Mouse (Mus musculus): ENCODE results near the gene Clic3. TPM values are rescaled to one million over a fixed set of nuclear protein-coding genes. Genes with fewer than 3 reads are reported as not detected.

The Clic3 gene
- polyA plus RNA-seq, 1 experiment from 2014 or later = 0.57 TPM

- DNase-seq (ENCODE audit: extremely low spot score, low spot score) = no peak
- Histone ChIP-seq H3K36me3 (replicated peaks) (peaks cover 6% of the 10 kb centered on the region), H3K4me1 (peaks cover 27% of the 10 kb centered on the region), H3K9me3 (no peaks in the 10 kb centered on the region), H3K4me3 (no peak overlapping the region), H3K27ac (no peak overlapping the region), H3K27me3 (ENCODE audit: poor library complexity, severe bottlenecking) (no peaks in the 10 kb centered on the region)
- WGBS = 86% methylated on average over 9 of the region's 9 CpGs
Measured at GRCm38 (mm10) chr2:25457022-25457896, 621 bp downstream of the Clic3 start.

- Histone ChIP-seq H3K4me1 (peaks cover 27% of the 10 kb centered on the region), H3K36me3 (replicated peaks) (peaks cover 6% of the 10 kb centered on the region), H3K27me3 (ENCODE audit: poor library complexity, severe bottlenecking) (no peaks in the 10 kb centered on the region), H3K27ac (no peak overlapping the region), H3K4me3 (no peak overlapping the region), H3K9me3 (no peaks in the 10 kb centered on the region)
- 81% methylated on average over 5 of the region's 5 CpGs for WGBS
- no peak for DNase-seq (ENCODE audit: extremely low spot score, low spot score)
Measured at GRCm38 (mm10) chr2:25458911-25459310, 2.3 kb downstream of the Clic3 start.

- Histone ChIP-seq H3K27me3 (ENCODE audit: poor library complexity, severe bottlenecking) (no peaks in the 10 kb centered on the region), H3K36me3 (replicated peaks) (peaks cover 6% of the 10 kb centered on the region), H3K27ac (peak overlapping the region; percentile 91), H3K4me3 (peak overlapping the region; percentile 83), H3K4me1 (peaks cover 28% of the 10 kb centered on the region), H3K9me3 (no peaks in the 10 kb centered on the region)
- DNase-seq (ENCODE audit: extremely low spot score, low spot score) = no peak
- WGBS = 32% methylated on average over 5 of the region's 5 CpGs
Measured at GRCm38 (mm10) chr2:25460135-25460534, 3.5 kb downstream of the Clic3 start.

GRCm38 (mm10) chr2:25460551-25461309 is 4.1 kb downstream of the Clic3 start, which contains the start of gene Paxx:
Gene Paxx, minus strand, starts transcription at chr2:25461094.
- Histone ChIP-seq H3K36me3 (replicated peaks) (peaks cover 6% of the 10 kb centered on the region), H3K9me3 (no peaks in the 10 kb centered on the region), H3K27me3 (ENCODE audit: poor library complexity, severe bottlenecking) (no peaks in the 10 kb centered on the region), H3K4me3 (peak within 1 kb of the TSS; percentile 83), H3K4me1 (peaks cover 34% of the 10 kb centered on the region), H3K27ac (peak within 1 kb of the TSS; percentile 91)
- DNase-seq (ENCODE audit: extremely low spot score, low spot score) = peak; percentile 88
- under 1% methylated on average over 48 of the region's 48 CpGs for WGBS

- Histone ChIP-seq H3K9me3 (no peaks in the 10 kb centered on the region), H3K27me3 (ENCODE audit: poor library complexity, severe bottlenecking) (no peaks in the 10 kb centered on the region), H3K4me1 (peaks cover 40% of the 10 kb centered on the region), H3K36me3 (replicated peaks) (peaks cover 6% of the 10 kb centered on the region), H3K27ac (peak overlapping the region; percentile 91), H3K4me3 (peak overlapping the region; percentile 83)
- 28% methylated on average over 3 of the region's 3 CpGs for WGBS
- no peak for DNase-seq (ENCODE audit: extremely low spot score, low spot score)
Measured at GRCm38 (mm10) chr2:25461407-25461806, 4.8 kb downstream of the Clic3 start.

GRCm38 (mm10) chr2:25463630-25464029 is 7.0 kb downstream of the Clic3 start:
- 84% methylated on average over 3 of the region's 3 CpGs for WGBS
- no peaks in the 10 kb centered on the region for H3K27me3 ChIP-seq (ENCODE audit: poor library complexity, severe bottlenecking)
- H3K9me3 ChIP-seq = no peaks in the 10 kb centered on the region
- H3K27ac ChIP-seq = no peak overlapping the region
- H3K4me3 ChIP-seq = no peak overlapping the region
- H3K4me1 ChIP-seq = peaks cover 58% of the 10 kb centered on the region
- peaks cover 6% of the 10 kb centered on the region for H3K36me3 ChIP-seq (replicated peaks)
- DNase-seq (ENCODE audit: extremely low spot score, low spot score) = no peak

- no peaks in the 10 kb centered on the region for H3K9me3 ChIP-seq
- DNase-seq (ENCODE audit: extremely low spot score, low spot score) = no peak
- H3K4me1 ChIP-seq = peaks cover 42% of the 10 kb centered on the region
- no peaks in the 10 kb centered on the region; the same call in 1 of the 2 replicates for H3K27me3 ChIP-seq (ENCODE audit: poor library complexity, severe bottlenecking)
- H3K27ac ChIP-seq = peak overlapping the region; percentile 56
- WGBS = 94% methylated on average over 2 of the region's 2 CpGs
- no peak overlapping the region for H3K4me3 ChIP-seq
- H3K36me3 ChIP-seq (replicated peaks) = no peaks in the 10 kb centered on the region
Measured at GRCm38 (mm10) chr2:25465256-25465655, 8.6 kb downstream of the Clic3 start.

GRCm38 (mm10) chr2:25465816-25466635 is 9.4 kb downstream of the Clic3 start:
- no peaks in the 10 kb centered on the region for H3K9me3 ChIP-seq
- H3K27ac ChIP-seq = peak overlapping the region; percentile 56
- 44% methylated on average over 10 of the region's 10 CpGs for WGBS
- no peaks in the 10 kb centered on the region; the same call in 1 of the 2 replicates for H3K27me3 ChIP-seq (ENCODE audit: poor library complexity, severe bottlenecking)
- no peaks in the 10 kb centered on the region for H3K36me3 ChIP-seq (replicated peaks)
- DNase-seq (ENCODE audit: extremely low spot score, low spot score) = no peak
- H3K4me3 ChIP-seq = no peak overlapping the region
- peaks cover 37% of the 10 kb centered on the region for H3K4me1 ChIP-seq

GRCm38 (mm10) chr2:25467606-25468303 is 11.1 kb downstream of the Clic3 start:
- Histone ChIP-seq H3K4me1 (peaks cover 31% of the 10 kb centered on the region), H3K4me3 (no peak overlapping the region), H3K27me3 (ENCODE audit: poor library complexity, severe bottlenecking) (no peaks in the 10 kb centered on the region; the same call in 1 of the 2 replicates), H3K36me3 (replicated peaks) (no peaks in the 10 kb centered on the region), H3K9me3 (no peaks in the 10 kb centered on the region), H3K27ac (no peak overlapping the region)
- WGBS = 75% methylated on average over 14 of the region's 14 CpGs
- no peak for DNase-seq (ENCODE audit: extremely low spot score, low spot score)

GRCm38 (mm10) chr2:25468962-25469915 is 12.6 kb downstream of the Clic3 start:
- 78% methylated on average over 10 of the region's 10 CpGs for WGBS
- no peak overlapping the region; the same call in 1 of the 2 replicates for H3K27ac ChIP-seq

GRCm38 (mm10) chr2:25469969-25470368 is 13.3 kb downstream of the Clic3 start, which contains the start of gene Ptgds:
Gene Ptgds, minus strand, starts transcription at chr2:25470046.
- Histone ChIP-seq H3K27ac (no peak within 1 kb of the TSS; the same call in 1 of the 2 replicates), H3K4me1 (peaks cover 31% of the 10 kb centered on the region), H3K36me3 (replicated peaks) (no peaks in the 10 kb centered on the region), H3K4me3 (no peak within 1 kb of the TSS), H3K27me3 (ENCODE audit: poor library complexity, severe bottlenecking) (no peaks in the 10 kb centered on the region; the same call in 1 of the 2 replicates), H3K9me3 (no peaks in the 10 kb centered on the region)
- 70% methylated on average over 6 of the region's 6 CpGs for WGBS
- no peak for DNase-seq (ENCODE audit: extremely low spot score, low spot score)

More at GRCm38 (mm10) chr2:25468962-25469915, 12.6 kb downstream of the Clic3 start:
- H3K27me3 ChIP-seq (ENCODE audit: poor library complexity, severe bottlenecking) = no peaks in the 10 kb centered on the region; the same call in 1 of the 2 replicates
- H3K4me1 ChIP-seq = peaks cover 31% of the 10 kb centered on the region
- no peaks in the 10 kb centered on the region for H3K9me3 ChIP-seq
- H3K4me3 ChIP-seq = no peak overlapping the region
- no peak for DNase-seq (ENCODE audit: extremely low spot score, low spot score)
- no peaks in the 10 kb centered on the region for H3K36me3 ChIP-seq (replicated peaks)

Data from forebrain, embryonic 10.5 days (tissue).